Mouse (Mus musculus) heart, embryonic 16.5 days (tissue): ENCODE data around the gene Mcf2l. TPM values are rescaled to one million over a fixed set of nuclear protein-coding genes. Genes with fewer than 3 reads are reported as not detected.

Experiments
- ATAC-seq: fragments of 200-750 bp; cut with Nextera tagmentation; replicated peaks from 2 replicates; pipeline ENCODE4 v1.8.0; 2017; ENCODE audit warnings: moderate number of reproducible peaks; ENCODE audit not compliant: insufficient read depth, low FRiP score; ENCODE audit errors: extremely low read depth
- H3K27ac ChIP-seq: fragments of 300-500 bp; sonication (generic); 2 replicates; pipeline ENCODE4 v1.5.1; 2014; ENCODE audit warnings: mild to moderate bottlenecking, low read length, control low read depth, moderate library complexity
- H3K27me3 ChIP-seq: fragments of 300-500 bp; sonication (generic); 2 replicates; pipeline ENCODE4 v1.6.1; 2014; ENCODE audit warnings: low read length, mixed read lengths; ENCODE audit not compliant: control insufficient read depth, insufficient read depth
- H3K36me3 ChIP-seq: fragments of 300-500 bp; sonication (generic); 2 replicates; pipeline ENCODE4 v1.6.1; 2014; ENCODE audit not compliant: control insufficient read depth, insufficient read depth
- H3K4me1 ChIP-seq: fragments of 300-500 bp; sonication (generic); 2 replicates; pipeline ENCODE4 v1.6.1; 2014; ENCODE audit warnings: low read length, mixed read lengths; ENCODE audit not compliant: control insufficient read depth, insufficient read depth
- H3K4me2 ChIP-seq: fragments of 300-500 bp; sonication (generic); 2 replicates; pipeline ENCODE4 v1.6.1; 2014; ENCODE audit warnings: low read depth, mild to moderate bottlenecking, control low read depth, low read length
- H3K4me3 ChIP-seq: fragments of 300-500 bp; sonication (generic); 2 replicates; pipeline ENCODE4 v1.5.1; 2014; ENCODE audit warnings: mild to moderate bottlenecking, control low read depth, low read length
- H3K9ac ChIP-seq: fragments of 300-500 bp; sonication (generic); 2 replicates; pipeline ENCODE4 v1.6.1; 2014; ENCODE audit warnings: low read length, control low read depth
- H3K9me3 ChIP-seq: fragments of 300-500 bp; sonication (generic); replicated peaks from 2 replicates; pipeline ENCODE4 v1.6.1; 2016; ENCODE audit warnings: low read length; ENCODE audit not compliant: control insufficient read depth
- WGBS: fragments of 180-500 bp; shearing (Covaris S2); extraction: QIAGEN DNeasy Blood & Tissue Kit; methylation state at CpG from one replicate; pipeline ENCODE4 v1.1.7; 2014; 5-methylcytosine and 5-hydroxymethylcytosine counted together
- polyA plus RNA-seq: library from polyadenylated mRNA; unstranded; fragments of >200 nt; fragmentation: Nextera tagmentation; extraction: Ambion mirVana; gene quantifications from 2 replicates; pipeline ENCODE4 v1.2.1, GENCODE M21; 2015

Gene Mcf2l
- polyA plus RNA-seq, 1 experiment from 2014 or later = 11.1 TPM

DNA sequence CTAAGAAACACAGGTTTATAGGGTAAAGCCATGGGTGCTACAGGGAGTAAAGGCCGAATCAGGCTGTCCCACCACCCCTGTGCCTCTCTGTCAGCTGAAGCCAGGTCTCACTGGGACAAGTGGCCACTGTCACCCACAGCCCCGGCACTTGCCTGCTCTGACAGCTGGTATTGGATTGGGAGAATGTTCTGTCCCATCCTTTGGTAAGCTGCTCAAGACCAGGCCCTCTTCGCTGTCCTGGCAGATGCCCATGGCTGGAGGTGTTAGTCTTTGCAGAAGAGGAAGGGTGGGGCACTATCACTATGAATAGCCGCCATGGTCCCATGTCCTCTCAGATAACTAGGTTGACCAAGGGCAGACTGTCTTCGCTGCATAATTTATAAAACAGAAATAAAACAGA is 40.0 kb upstream of the Mcf2l start:
- WGBS = 69% methylated on average over 5 of the region's 5 CpGs

DNA sequence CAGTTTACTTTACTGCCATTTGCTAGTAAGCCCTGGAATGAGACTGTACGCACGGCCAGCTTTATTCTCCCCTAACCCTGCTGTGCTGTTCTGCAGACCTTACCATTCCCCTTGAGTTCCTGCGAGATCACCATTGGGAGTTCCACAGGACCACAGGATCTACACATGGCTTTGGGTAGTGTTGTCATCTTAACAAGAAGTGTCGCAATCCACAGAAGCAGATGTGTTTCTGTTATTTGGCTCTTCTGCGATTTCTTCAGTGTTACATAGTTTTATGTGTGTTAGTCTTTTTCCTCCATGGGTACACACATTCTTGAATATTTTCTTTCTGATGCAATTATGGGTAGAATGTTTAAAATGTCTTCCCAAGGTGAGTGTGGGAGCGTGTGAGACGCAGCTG is 32.8 kb upstream of the Mcf2l start:
- H3K4me1 ChIP-seq = peaks cover 2% of the 10 kb centered on the region; the same call in 1 of the 2 replicates
- 90% methylated on average over 7 of the region's 7 CpGs for WGBS
- no peak for ATAC-seq
- no peak overlapping the region for H3K9ac ChIP-seq
- no peaks in the 10 kb centered on the region; the same call in 1 of the 2 replicates for H3K9me3 ChIP-seq
- no peaks in the 10 kb centered on the region for H3K27me3 ChIP-seq
- H3K4me2 ChIP-seq = no peak overlapping the region
- H3K36me3 ChIP-seq = peaks cover 51% of the 10 kb centered on the region
- H3K27ac ChIP-seq = no peak overlapping the region
- no peak overlapping the region for H3K4me3 ChIP-seq

More for the DNA sequence above, 40.0 kb upstream of the Mcf2l start:
- peaks cover 47% of the 10 kb centered on the region for H3K36me3 ChIP-seq
- no peak; the same call in 1 of the 2 replicates for ATAC-seq
- H3K9me3 ChIP-seq = no peaks in the 10 kb centered on the region; the same call in 1 of the 2 replicates
- H3K27me3 ChIP-seq = no peaks in the 10 kb centered on the region
- no peaks in the 10 kb centered on the region; the same call in 1 of the 2 replicates for H3K4me1 ChIP-seq
- H3K4me2 ChIP-seq = no peak overlapping the region
- no peak overlapping the region for H3K4me3 ChIP-seq
- H3K27ac ChIP-seq = no peak overlapping the region
- no peak overlapping the region for H3K9ac ChIP-seq

DNA sequence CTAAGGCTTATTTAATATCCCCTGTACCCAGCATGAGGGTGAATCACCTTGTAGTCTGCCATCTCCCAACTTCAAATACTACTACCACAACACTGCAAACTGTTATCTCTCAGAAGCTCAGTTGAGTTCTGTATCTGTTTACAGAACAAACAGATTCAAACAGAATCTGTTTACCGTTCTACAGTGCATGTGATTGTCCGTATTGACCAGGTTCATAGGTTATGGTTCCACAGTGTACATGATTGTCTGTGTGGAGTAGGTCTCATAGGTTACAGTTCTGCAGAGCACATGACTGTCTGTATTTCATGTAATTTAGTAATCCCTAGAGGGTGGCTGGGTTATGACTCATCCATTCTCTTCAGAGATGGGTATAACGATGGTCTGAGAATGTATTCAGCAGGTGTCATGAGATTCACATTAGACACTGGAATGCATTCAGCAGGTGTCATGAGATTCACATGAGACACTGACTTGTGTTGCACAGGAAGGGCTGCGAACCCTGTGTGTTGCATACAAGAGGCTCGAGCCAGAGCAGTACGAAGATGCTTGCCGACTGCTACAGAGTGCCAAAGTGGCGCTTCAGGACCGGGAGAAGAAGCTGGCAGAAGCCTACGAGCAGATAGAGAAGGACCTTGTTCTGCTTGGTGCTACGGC is 31.1 kb upstream of the Mcf2l start:
- no peaks in the 10 kb centered on the region for H3K27me3 ChIP-seq
- ATAC-seq = no peak
- no peak overlapping the region for H3K9ac ChIP-seq
- no peak overlapping the region for H3K27ac ChIP-seq
- no peak overlapping the region for H3K4me2 ChIP-seq
- H3K4me1 ChIP-seq = peaks cover 2% of the 10 kb centered on the region; the same call in 1 of the 2 replicates
- peaks cover 46% of the 10 kb centered on the region for H3K36me3 ChIP-seq
- WGBS = 77% methylated on average over 11 of the region's 11 CpGs
- no peak overlapping the region for H3K4me3 ChIP-seq
- H3K9me3 ChIP-seq = no peaks in the 10 kb centered on the region

DNA sequence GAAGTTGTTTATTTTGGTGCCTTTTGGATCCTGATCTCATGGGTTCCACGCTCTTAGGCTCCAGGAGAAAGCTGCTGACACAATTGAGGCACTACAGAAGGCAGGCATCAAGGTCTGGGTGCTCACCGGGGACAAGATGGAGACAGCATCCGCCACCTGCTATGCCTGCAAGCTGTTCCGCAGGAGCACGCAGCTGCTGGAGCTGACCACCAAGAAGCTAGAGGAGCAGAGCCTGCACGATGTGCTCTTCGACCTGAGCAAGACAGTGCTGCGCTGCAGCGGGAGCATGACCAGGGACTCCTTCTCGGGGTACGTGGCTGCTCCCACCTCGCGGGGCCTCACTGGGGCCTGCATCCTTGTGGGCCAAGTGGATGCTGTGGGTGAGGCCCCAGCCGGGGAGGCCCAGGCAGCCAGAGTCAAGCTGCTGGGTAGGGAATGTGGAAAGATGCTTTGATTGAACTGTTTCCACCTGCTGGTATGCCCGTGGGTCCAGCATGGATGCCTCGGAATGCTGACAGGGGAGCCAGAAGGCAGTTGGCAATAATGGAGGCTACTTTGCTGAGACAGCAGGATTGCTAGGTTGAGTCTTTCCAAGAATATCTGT is 29.2 kb upstream of the Mcf2l start:
- H3K9me3 ChIP-seq = no peaks in the 10 kb centered on the region
- H3K36me3 ChIP-seq = peaks cover 48% of the 10 kb centered on the region
- H3K4me3 ChIP-seq = no peak overlapping the region
- no peak for ATAC-seq
- H3K27me3 ChIP-seq = no peaks in the 10 kb centered on the region
- no peak overlapping the region for H3K9ac ChIP-seq
- no peak overlapping the region for H3K4me2 ChIP-seq
- 89% methylated on average over 16 of the region's 16 CpGs for WGBS
- no peak overlapping the region for H3K27ac ChIP-seq
- H3K4me1 ChIP-seq = peaks cover 2% of the 10 kb centered on the region; the same call in 1 of the 2 replicates

DNA sequence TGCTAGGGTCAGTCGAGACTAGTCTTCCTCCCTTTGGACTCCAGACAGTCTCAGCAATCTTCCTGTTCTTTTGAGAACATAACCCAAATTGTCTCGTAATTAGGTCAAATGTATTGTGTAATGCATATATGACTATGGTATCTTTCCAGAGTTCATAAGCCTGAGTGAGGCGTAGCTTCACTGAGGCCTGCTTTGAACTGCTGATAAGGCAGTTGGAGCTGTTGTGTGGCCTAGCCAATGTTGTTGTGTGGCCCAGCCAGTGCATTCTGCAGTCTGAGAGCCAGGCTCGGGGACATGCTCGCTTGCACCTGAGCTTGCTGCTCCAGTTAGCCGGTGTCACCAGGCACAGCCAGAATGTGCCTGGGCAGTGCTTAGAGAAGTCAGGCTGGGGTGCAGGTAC is 27.2 kb upstream of the Mcf2l start:
- H3K9me3 ChIP-seq = no peaks in the 10 kb centered on the region
- H3K27ac ChIP-seq = no peak overlapping the region
- H3K9ac ChIP-seq = no peak overlapping the region
- no peak for ATAC-seq
- 81% methylated on average over 6 of the region's 6 CpGs for WGBS
- no peak overlapping the region for H3K4me2 ChIP-seq
- H3K27me3 ChIP-seq = no peaks in the 10 kb centered on the region
- H3K36me3 ChIP-seq = peaks cover 46% of the 10 kb centered on the region
- peaks cover 2% of the 10 kb centered on the region; the same call in 1 of the 2 replicates for H3K4me1 ChIP-seq
- no peak overlapping the region for H3K4me3 ChIP-seq

DNA sequence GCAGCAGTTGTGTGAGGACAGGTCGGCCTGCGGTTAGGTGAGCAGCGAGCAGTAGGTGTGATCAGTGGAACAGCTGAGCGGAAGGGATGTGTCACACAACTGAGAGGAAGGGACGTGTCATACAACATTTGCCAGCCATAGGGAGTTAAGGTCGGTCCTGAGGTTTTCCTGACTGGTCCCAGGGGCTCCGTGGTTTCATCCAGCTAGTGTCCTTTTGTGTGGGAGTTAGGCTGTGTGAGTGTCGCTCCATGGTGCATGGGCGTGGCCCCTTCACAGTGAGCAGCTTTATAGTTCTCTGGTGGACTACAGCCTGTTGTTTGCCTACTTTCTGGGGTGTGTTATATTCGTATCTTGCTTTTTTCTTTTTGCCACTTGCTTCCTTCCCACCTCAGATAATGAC is 22.4 kb upstream of the Mcf2l start:
- Histone ChIP-seq H3K9me3 (no peaks in the 10 kb centered on the region), H3K9ac (no peak overlapping the region), H3K27ac (no peak overlapping the region), H3K27me3 (no peaks in the 10 kb centered on the region), H3K36me3 (peaks cover 29% of the 10 kb centered on the region), H3K4me3 (no peak overlapping the region), H3K4me1 (peaks cover 4% of the 10 kb centered on the region; the same call in 1 of the 2 replicates), H3K4me2 (no peak overlapping the region)
- 79% methylated on average over 10 of the region's 10 CpGs for WGBS
- no peak for ATAC-seq

DNA sequence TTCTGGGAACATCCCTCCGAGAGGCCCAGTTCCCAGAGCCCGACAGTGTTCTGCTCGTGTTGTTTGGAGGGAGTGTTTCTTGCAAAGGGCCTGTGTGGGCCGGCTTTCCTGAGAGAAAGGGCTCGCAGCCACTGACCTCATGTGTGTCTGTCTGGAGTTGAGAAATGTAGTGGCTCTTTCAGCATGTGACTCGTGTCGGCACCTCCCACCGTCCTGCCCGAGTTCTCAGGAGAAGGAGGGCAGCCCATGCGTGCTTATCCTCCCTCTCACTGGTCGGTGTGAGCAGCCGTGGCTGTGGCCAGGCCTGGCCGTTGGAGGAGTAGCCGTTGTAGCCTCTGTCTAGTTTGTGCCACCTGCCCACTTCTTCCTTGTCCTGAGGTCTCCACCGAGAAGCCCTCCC is 17.6 kb upstream of the Mcf2l start:
- H3K27ac ChIP-seq = no peak overlapping the region
- H3K4me1 ChIP-seq = peaks cover 4% of the 10 kb centered on the region; the same call in 1 of the 2 replicates
- no peak for ATAC-seq
- 35% methylated on average over 15 of the region's 15 CpGs for WGBS
- no peak overlapping the region for H3K4me2 ChIP-seq
- H3K9me3 ChIP-seq = no peaks in the 10 kb centered on the region
- H3K27me3 ChIP-seq = no peaks in the 10 kb centered on the region
- no peak overlapping the region for H3K4me3 ChIP-seq
- H3K36me3 ChIP-seq = peaks cover 12% of the 10 kb centered on the region
- H3K9ac ChIP-seq = no peak overlapping the region

DNA sequence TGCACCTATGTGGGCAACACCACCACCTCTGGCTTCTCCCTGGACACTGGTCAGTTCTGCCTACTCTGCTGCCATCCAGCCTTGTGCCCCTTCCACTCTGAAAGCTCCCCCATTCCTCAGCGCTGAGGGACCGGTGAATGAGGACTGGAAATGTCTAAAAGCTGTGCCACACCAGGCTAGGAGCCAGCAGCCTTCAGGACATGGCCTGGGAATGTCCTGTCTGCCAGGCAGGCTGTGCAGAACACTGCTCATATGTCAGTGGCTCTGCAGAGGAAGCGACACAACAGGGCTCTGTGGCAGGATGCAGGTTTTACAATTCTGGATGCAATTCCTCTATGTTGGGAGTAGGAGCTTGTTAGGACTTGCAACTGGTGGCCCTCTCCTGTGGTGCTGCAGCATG is 10.5 kb upstream of the Mcf2l start:
- WGBS = 81% methylated on average over 3 of the region's 3 CpGs
- no peak for ATAC-seq
- no peak overlapping the region for H3K4me2 ChIP-seq
- H3K27ac ChIP-seq = no peak overlapping the region
- no peaks in the 10 kb centered on the region for H3K9me3 ChIP-seq
- H3K36me3 ChIP-seq = peaks cover 15% of the 10 kb centered on the region
- H3K27me3 ChIP-seq = no peaks in the 10 kb centered on the region
- H3K4me3 ChIP-seq = no peak overlapping the region
- no peak overlapping the region for H3K9ac ChIP-seq
- H3K4me1 ChIP-seq = no peaks in the 10 kb centered on the region

DNA sequence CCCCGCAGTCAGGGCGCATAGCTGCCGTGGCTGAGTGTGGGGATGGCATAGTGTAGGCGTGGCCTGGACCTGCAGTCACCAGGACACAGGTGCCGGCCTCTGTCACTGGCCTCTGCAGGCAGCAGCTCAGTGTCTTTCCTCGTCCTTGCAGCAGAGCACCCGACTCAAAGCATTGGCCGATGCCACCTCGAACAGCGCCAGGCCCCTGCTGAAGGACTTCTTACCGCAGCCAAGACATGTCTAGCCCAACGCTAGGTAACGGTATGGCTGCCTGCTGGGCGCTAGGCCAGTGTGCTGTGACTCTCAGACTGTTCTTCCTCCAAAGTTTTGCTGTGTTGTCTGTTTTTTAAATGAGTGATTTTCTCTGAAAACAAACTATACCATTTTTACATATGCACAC is 10.0 kb upstream of the Mcf2l start:
- Histone ChIP-seq H3K9ac (no peak overlapping the region), H3K4me3 (no peak overlapping the region), H3K36me3 (peaks cover 14% of the 10 kb centered on the region), H3K27ac (no peak overlapping the region), H3K4me2 (no peak overlapping the region), H3K27me3 (no peaks in the 10 kb centered on the region), H3K4me1 (no peaks in the 10 kb centered on the region), H3K9me3 (no peaks in the 10 kb centered on the region)
- ATAC-seq = no peak
- 84% methylated on average over 14 of the region's 14 CpGs for WGBS
